Mouse (Mus musculus): ENCODE results near the gene Tcam1.
A peak's percentile ranks its signal among the peaks of the same experiment; 100 is the strongest.

- TF ChIP-seq CTCF (IDR thresholded peaks at IDR 0.05; ENCODE audit: low read depth) (peak; percentile 91), EP300 (IDR thresholded peaks at IDR 0.05; ENCODE audit: low read depth) (no peak)
These were observed 26.2 kb downstream of the Tcam1 start for GRCm38 (mm10) chr11:106302634-106303033.
